Mouse (Mus musculus) frontal cortex, postnatal 14 days (tissue): Measurements from ENCODE around the gene Efna5.

Experiments
- DNase-seq, 2 experiments: peaks; one replicate each; pipeline ENCODE4 v3.0.0; 2022; ENCODE audit warnings: low spot score in 2 of 2

Efna5 gene

GRCm38 (mm10) chr17:62881176-62881790 lies at the start of gene Efna5:
Gene Efna5 (minus strand): TSS chr17:62881317.
- DNase-seq = peak; percentile 17 to 28

- DNase-seq = no peak
Measured at GRCm38 (mm10) chr17:62915304-62915703, 34.2 kb upstream of the Efna5 start.

GRCm38 (mm10) chr17:62905692-62906445 lies 24.8 kb upstream of the Efna5 start:
- no peak for DNase-seq

- no peak for DNase-seq
Measured at GRCm38 (mm10) chr17:62899066-62899465, 17.9 kb upstream of the Efna5 start.

- no peak for DNase-seq
Measured at GRCm38 (mm10) chr17:62889991-62890390, 8.9 kb upstream of the Efna5 start.

GRCm38 (mm10) chr17:62884129-62884506 lies 3.0 kb upstream of the Efna5 start:
- DNase-seq = peak; percentile 42 to 76

- DNase-seq = peak; percentile 22 to 31
Measured at GRCm38 (mm10) chr17:62883476-62884128, 2.5 kb upstream of the Efna5 start.

- peak; percentile 63 to 68 for DNase-seq
Measured at GRCm38 (mm10) chr17:62882726-62883475, 1.8 kb upstream of the Efna5 start.

GRCm38 (mm10) chr17:62881791-62882725 lies 941 bp upstream of the Efna5 start:
- peak; percentile 25 to 36 for DNase-seq

- peak; percentile 29 to 40 for DNase-seq
Measured at GRCm38 (mm10) chr17:62880311-62881175, 574 bp downstream of the Efna5 start.

- DNase-seq = peak in 1 of 2 experiments; percentile 12
Measured at GRCm38 (mm10) chr17:62879526-62880310, 1.4 kb downstream of the Efna5 start.

GRCm38 (mm10) chr17:62875727-62876126 lies 5.4 kb downstream of the Efna5 start:
- DNase-seq = no peak

GRCm38 (mm10) chr17:62871928-62872327 lies 9.2 kb downstream of the Efna5 start:
- DNase-seq = no peak

GRCm38 (mm10) chr17:62871191-62871590 lies 9.9 kb downstream of the Efna5 start:
- no peak for DNase-seq

- no peak for DNase-seq
Measured at GRCm38 (mm10) chr17:62870446-62870845, 10.7 kb downstream of the Efna5 start.

GRCm38 (mm10) chr17:62864966-62865365 lies 16.2 kb downstream of the Efna5 start:
- DNase-seq = no peak

GRCm38 (mm10) chr17:62863004-62863403 lies 18.1 kb downstream of the Efna5 start:
- DNase-seq = no peak

- peak; percentile 33 to 43 for DNase-seq
Measured at GRCm38 (mm10) chr17:62862298-62862999, 18.7 kb downstream of the Efna5 start.
